Mouse (Mus musculus) limb, embryonic 11.5 days (tissue): ENCODE results near the gene Chrnb1. TPM values are rescaled to one million over a fixed set of nuclear protein-coding genes. Genes with fewer than 3 reads are reported as not detected.

Experiments
- ATAC-seq: fragments of 200-750 bp; cut with Nextera tagmentation; 2 replicates; pipeline ENCODE4 v1.8.0; 2017; ENCODE audit warnings: low read depth; ENCODE audit not compliant: insufficient number of reproducible peaks, low FRiP score, low TSS enrichment
- DNase-seq: peaks from one replicate; pipeline ENCODE4 v3.0.0-alpha.2; 2015; ENCODE audit warnings: low spot score
- H3K27ac ChIP-seq: fragments of 300-500 bp; sonication (generic); replicated peaks from 2 replicates; pipeline ENCODE4 v1.5.1; 2014; ENCODE audit warnings: low read depth, mild to moderate bottlenecking, low read length
- H3K27me3 ChIP-seq: fragments of 300-500 bp; sonication (generic); 2 replicates; pipeline ENCODE4 v1.6.1; 2014; ENCODE audit warnings: mild to moderate bottlenecking, low read length, mixed read lengths; ENCODE audit not compliant: control insufficient read depth, insufficient read depth
- H3K36me3 ChIP-seq: fragments of 300-500 bp; sonication (generic); 2 replicates; pipeline ENCODE4 v1.6.1; 2014; ENCODE audit warnings: mild to moderate bottlenecking, low read length, moderate library complexity, mixed read lengths; ENCODE audit not compliant: control insufficient read depth, insufficient read depth
- H3K4me1 ChIP-seq: fragments of 300-500 bp; sonication (generic); 2 replicates; pipeline ENCODE4 v1.6.1; 2014; ENCODE audit warnings: low read length, mixed read lengths; ENCODE audit not compliant: control insufficient read depth, insufficient read depth
- H3K4me2 ChIP-seq: fragments of 300-500 bp; sonication (generic); 2 replicates; pipeline ENCODE4 v1.6.1; 2014; ENCODE audit warnings: low read depth, mild to moderate bottlenecking, moderate library complexity; ENCODE audit not compliant: severe bottlenecking
- H3K4me3 ChIP-seq: fragments of 300-500 bp; sonication (generic); 2 replicates; pipeline ENCODE4 v1.5.1; 2014; ENCODE audit warnings: low read depth, low read length
- H3K9ac ChIP-seq: fragments of 300-500 bp; sonication (generic); 2 replicates; pipeline ENCODE4 v1.6.1; 2014; ENCODE audit warnings: mild to moderate bottlenecking, low read length
- H3K9me3 ChIP-seq: fragments of 300-500 bp; sonication (generic); 2 replicates; pipeline ENCODE4 v1.6.1; 2016; ENCODE audit warnings: low read length; ENCODE audit not compliant: control insufficient read depth
- WGBS: fragments of 180-500 bp; shearing (Covaris S2); extraction: QIAGEN DNeasy Blood & Tissue Kit; methylation state at CpG from one replicate; pipeline ENCODE4 v1.1.7; 2014; 5-methylcytosine and 5-hydroxymethylcytosine counted together
- polyA plus RNA-seq: library from polyadenylated mRNA; unstranded; fragments of >200 nt; fragmentation: Nextera tagmentation; extraction: Ambion mirVana; gene quantifications from 2 replicates; pipeline ENCODE4 v1.2.1, GENCODE M21; 2014

The Chrnb1 gene
- polyA plus RNA-seq, 1 experiment from 2014 or later = 4.3 TPM

- ATAC-seq (no peak), DNase-seq (peak; percentile 83)
- under 1% methylated on average over 33 of the region's 33 CpGs for WGBS
- peak overlapping the region; percentile 46 for H3K4me3 ChIP-seq
- H3K4me1 ChIP-seq = peaks cover 42% of the 10 kb centered on the region
- H3K9me3 ChIP-seq = no peaks in the 10 kb centered on the region
- peak overlapping the region; percentile 34; the same call in 1 of the 2 replicates for H3K9ac ChIP-seq
- peak overlapping the region; percentile 85 for H3K4me2 ChIP-seq
- H3K27ac ChIP-seq = no peak overlapping the region
- no peaks in the 10 kb centered on the region for H3K36me3 ChIP-seq
- peaks cover 72% of the 10 kb centered on the region for H3K27me3 ChIP-seq
Measured at GRCm38 (mm10) chr11:69802648-69803105, 6.9 kb upstream of the Chrnb1 start.

GRCm38 (mm10) chr11:69801379-69801977 is 5.7 kb upstream of the Chrnb1 start, which contains the start of gene Fgf11:
Gene Fgf11, minus strand, starts transcription at chr11:69801857.
- WGBS = 2% methylated on average over 33 of the region's 33 CpGs
- H3K27ac ChIP-seq = 0 out of 2 replicates have a peak within 1 kb of the TSS, but pooled peaks have one; percentile 42
- DNase-seq (peak; percentile 32), ATAC-seq (no peak)
- H3K9me3 ChIP-seq = no peaks in the 10 kb centered on the region
- H3K4me2 ChIP-seq = peak within 1 kb of the TSS; percentile 91
- H3K4me3 ChIP-seq = peak within 1 kb of the TSS; percentile 46
- H3K27me3 ChIP-seq = peaks cover 70% of the 10 kb centered on the region
- H3K4me1 ChIP-seq = peaks cover 42% of the 10 kb centered on the region
- H3K36me3 ChIP-seq = no peaks in the 10 kb centered on the region
- peak within 1 kb of the TSS; percentile 68 for H3K9ac ChIP-seq

- peaks cover 65% of the 10 kb centered on the region for H3K27me3 ChIP-seq
- WGBS = under 1% methylated on average over 36 of the region's 36 CpGs
- H3K4me3 ChIP-seq = peak overlapping the region; percentile 46
- ATAC-seq (peak; percentile 61; the same call in 1 of the 2 replicates), DNase-seq (peak; percentile 83)
- peaks cover 42% of the 10 kb centered on the region for H3K4me1 ChIP-seq
- H3K27ac ChIP-seq = 0 out of 2 replicates have a peak overlapping the region, but pooled peaks have one; percentile 42
- no peaks in the 10 kb centered on the region for H3K9me3 ChIP-seq
- peak overlapping the region; percentile 91 for H3K4me2 ChIP-seq
- peak overlapping the region; percentile 68 for H3K9ac ChIP-seq
- no peaks in the 10 kb centered on the region for H3K36me3 ChIP-seq
Measured at GRCm38 (mm10) chr11:69800392-69801197, 4.9 kb upstream of the Chrnb1 start.

GRCm38 (mm10) chr11:69800138-69800391 is 4.3 kb upstream of the Chrnb1 start:
- Histone ChIP-seq H3K4me2 (peak overlapping the region; percentile 91), H3K4me3 (peak overlapping the region; percentile 46), H3K36me3 (no peaks in the 10 kb centered on the region), H3K27ac (no peak overlapping the region), H3K9ac (0 out of 2 replicates have a peak overlapping the region, but pooled peaks have one; percentile 30), H3K4me1 (peaks cover 42% of the 10 kb centered on the region), H3K9me3 (no peaks in the 10 kb centered on the region), H3K27me3 (peaks cover 59% of the 10 kb centered on the region)
- no peak for ATAC-seq
- no peak for DNase-seq
- 0% methylated on average over 11 of the region's 11 CpGs for WGBS

DNA sequence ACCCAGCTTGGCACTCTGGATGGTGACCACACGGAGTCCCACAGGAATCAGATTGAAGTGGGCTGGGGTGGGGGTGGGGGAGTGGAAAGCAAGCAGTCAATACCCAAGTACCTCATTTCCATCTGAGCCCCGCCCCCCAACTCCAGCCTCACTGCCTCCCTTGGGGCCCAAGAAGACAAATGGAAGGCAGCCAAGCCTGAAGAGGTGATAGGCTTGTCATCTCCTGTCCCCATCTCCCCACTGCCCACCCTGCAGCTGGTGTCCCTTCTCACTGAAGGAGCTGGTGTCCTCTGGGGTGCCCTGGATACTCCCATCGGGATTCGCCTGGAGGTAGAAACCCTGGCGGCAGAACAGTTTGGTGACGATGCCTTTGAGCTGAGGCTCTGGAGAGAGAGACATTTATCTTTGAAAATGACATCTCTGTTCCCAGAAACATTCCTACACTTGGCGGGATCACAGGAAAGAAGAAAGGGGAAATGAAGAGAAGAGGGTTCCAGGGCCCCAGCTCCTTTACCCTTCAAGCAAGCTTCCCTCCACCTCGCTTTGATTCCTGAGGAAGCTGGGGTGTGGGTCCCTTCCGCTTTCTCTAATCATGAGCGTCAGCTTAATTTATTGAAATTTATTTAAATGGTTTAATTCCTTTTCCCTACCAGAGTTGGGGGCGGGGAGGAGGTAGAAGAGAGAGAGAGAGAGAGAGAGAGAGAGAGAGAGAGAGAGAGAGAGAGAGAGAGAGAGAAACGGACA is 3.8 kb upstream of the Chrnb1 start:
- H3K9me3 ChIP-seq = no peaks in the 10 kb centered on the region
- WGBS = 28% methylated on average over 12 of the region's 12 CpGs
- no peaks in the 10 kb centered on the region for H3K36me3 ChIP-seq
- H3K27me3 ChIP-seq = peaks cover 54% of the 10 kb centered on the region
- H3K4me1 ChIP-seq = peaks cover 42% of the 10 kb centered on the region
- H3K4me3 ChIP-seq = peak overlapping the region; percentile 46; the same call in 1 of the 2 replicates
- ATAC-seq = no peak
- peak overlapping the region; percentile 91 for H3K4me2 ChIP-seq
- DNase-seq = no peak
- no peak overlapping the region for H3K27ac ChIP-seq
- no peak overlapping the region for H3K9ac ChIP-seq

- H3K4me1 ChIP-seq = peaks cover 29% of the 10 kb centered on the region
- ATAC-seq = no peak
- H3K36me3 ChIP-seq = no peaks in the 10 kb centered on the region
- no peak overlapping the region for H3K4me2 ChIP-seq
- H3K27ac ChIP-seq = no peak overlapping the region
- WGBS = 68% methylated on average over 7 of the region's 7 CpGs
- peaks cover 43% of the 10 kb centered on the region for H3K27me3 ChIP-seq
- H3K9ac ChIP-seq = no peak overlapping the region
- H3K9me3 ChIP-seq = no peaks in the 10 kb centered on the region
- H3K4me3 ChIP-seq = no peak overlapping the region
- DNase-seq = no peak
Measured at GRCm38 (mm10) chr11:69797924-69798323, 2.2 kb upstream of the Chrnb1 start.

GRCm38 (mm10) chr11:69795983-69796435 is 266 bp upstream of the Chrnb1 start:
- Histone ChIP-seq H3K9me3 (no peaks in the 10 kb centered on the region), H3K27ac (no peak overlapping the region), H3K4me3 (peak overlapping the region; percentile 26), H3K27me3 (peaks cover 25% of the 10 kb centered on the region), H3K9ac (no peak overlapping the region), H3K4me1 (peaks cover 14% of the 10 kb centered on the region), H3K36me3 (no peaks in the 10 kb centered on the region), H3K4me2 (peak overlapping the region; percentile 52)
- no peak for DNase-seq
- WGBS = 3% methylated on average over 13 of the region's 13 CpGs
- no peak for ATAC-seq

- no peaks in the 10 kb centered on the region for H3K9me3 ChIP-seq
Measured at GRCm38 (mm10) chr11:69793429-69793828, 2.3 kb downstream of the Chrnb1 start.

More at GRCm38 (mm10) chr11:69793429-69793828, 2.3 kb downstream of the Chrnb1 start:
- DNase-seq (no peak), ATAC-seq (no peak)
- Histone ChIP-seq H3K27ac (no peak overlapping the region), H3K4me3 (no peak overlapping the region), H3K4me2 (no peak overlapping the region), H3K27me3 (peaks cover 12% of the 10 kb centered on the region), H3K4me1 (no peaks in the 10 kb centered on the region), H3K36me3 (no peaks in the 10 kb centered on the region), H3K9ac (no peak overlapping the region)
- 63% methylated on average over 5 of the region's 5 CpGs for WGBS
